Mouse (Mus musculus) midbrain, embryonic 10.5 days (tissue): ENCODE data around the gene Rab6a. TPM values are rescaled to one million over a fixed set of nuclear protein-coding genes. Genes with fewer than 3 reads are reported as not detected.
A peak's percentile ranks its signal among the peaks of the same experiment; 100 is the strongest.
"Not testable (repeated sequence)": the region's sequence is repeated elsewhere in the genome, so short reads cannot be mapped to it uniquely, and the experiment has no call there.

Experiments used
- DNase-seq: peaks from one replicate; pipeline ENCODE4 v3.0.0-alpha.2; 2017; ENCODE audit warnings: low spot score
- H3K27ac ChIP-seq: fragments of 300-500 bp; sonication (generic); replicated peaks from 2 replicates; pipeline ENCODE4 v1.5.1; 2016; ENCODE audit warnings: mild to moderate bottlenecking
- H3K27me3 ChIP-seq: fragments of 300-500 bp; sonication (generic); 2 replicates; pipeline ENCODE4 v1.6.1; 2016; ENCODE audit warnings: low read depth, mild to moderate bottlenecking; ENCODE audit not compliant: poor library complexity, severe bottlenecking
- H3K36me3 ChIP-seq: fragments of 300-500 bp; sonication (generic); 2 replicates; pipeline ENCODE4 v1.6.1; 2016; ENCODE audit warnings: mild to moderate bottlenecking, moderate library complexity
- H3K4me1 ChIP-seq: fragments of 300-500 bp; sonication (generic); 2 replicates; pipeline ENCODE4 v1.6.1; 2016
- H3K4me3 ChIP-seq: fragments of 300-500 bp; sonication (generic); 2 replicates; pipeline ENCODE4 v1.5.1; 2016; ENCODE audit warnings: mild to moderate bottlenecking, moderate library complexity
- H3K9me3 ChIP-seq: fragments of 300-500 bp; sonication (generic); replicated peaks from 2 replicates; pipeline ENCODE4 v1.6.1; 2016; ENCODE audit warnings: mild to moderate bottlenecking
- WGBS: fragments of 180-500 bp; shearing (Covaris S2); methylation state at CpG from one replicate; pipeline ENCODE4 v1.1.7; 2016; 5-methylcytosine and 5-hydroxymethylcytosine counted together
- polyA plus RNA-seq: library from polyadenylated mRNA; unstranded; fragments of >200 nt; fragmentation: Nextera tagmentation; extraction: Ambion mirVana; gene quantifications from 2 replicates; pipeline ENCODE4 v1.2.1, GENCODE M21; 2016

Rab6a gene
- polyA plus RNA-seq, result 98.2 and 105 TPM in 2 replicates

- WGBS, result under 1% methylated on average over 105 of the region's 105 CpGs
- DNase-seq, result peak; percentile 99
- Histone ChIP-seq H3K4me1 (peaks cover 25% of the 10 kb centered on the region), H3K9me3 (no peaks in the 10 kb centered on the region), H3K27me3 (peaks cover 10% of the 10 kb centered on the region; the same call in 1 of the 2 replicates), H3K4me3 (peak within 1 kb of the TSS; percentile 65), H3K27ac (peak within 1 kb of the TSS; percentile 91), H3K36me3 (no peaks in the 10 kb centered on the region)
Measured at GRCm38 (mm10) chr7:100607214-100608129, at the start of gene Rab6a. Gene Rab6a, plus strand, starts transcription at chr7:100607410.

GRCm38 (mm10) chr7:100559331-100559730, 47.9 kb upstream of the Rab6a start:
- H3K4me1 ChIP-seq, result peaks cover 15% of the 10 kb centered on the region
- no peaks in the 10 kb centered on the region for H3K27me3 ChIP-seq
- H3K4me3 ChIP-seq, result no peak overlapping the region
- H3K9me3 ChIP-seq, result no peaks in the 10 kb centered on the region
- 83% methylated on average over 4 of the region's 4 CpGs for WGBS
- no peaks in the 10 kb centered on the region for H3K36me3 ChIP-seq
- no peak overlapping the region for H3K27ac ChIP-seq
- DNase-seq, result no peak

GRCm38 (mm10) chr7:100561861-100562587, 45.2 kb upstream of the Rab6a start:
- H3K27ac ChIP-seq, result 0 out of 2 replicates have a peak overlapping the region, but pooled peaks have one; percentile 52

GRCm38 (mm10) chr7:100567238-100567637, 40.0 kb upstream of the Rab6a start:
- H3K4me3 ChIP-seq, H3K27me3 ChIP-seq, H3K4me1 ChIP-seq, DNase-seq, H3K27ac ChIP-seq, H3K9me3 ChIP-seq: not testable (repeated sequence)
- H3K36me3 ChIP-seq, result peaks cover 22% of the 10 kb centered on the region
- WGBS, result 79% methylated on average over 5 of the region's 5 CpGs

More at GRCm38 (mm10) chr7:100561861-100562587, 45.2 kb upstream of the Rab6a start:
- DNase-seq, result no peak
- H3K4me1 ChIP-seq, result no peaks in the 10 kb centered on the region
- no peak overlapping the region for H3K4me3 ChIP-seq
- WGBS, result 80% methylated on average over 11 of the region's 11 CpGs
- no peaks in the 10 kb centered on the region for H3K27me3 ChIP-seq
- H3K9me3 ChIP-seq, result no peaks in the 10 kb centered on the region
- peaks cover 8% of the 10 kb centered on the region; the same call in 1 of the 2 replicates for H3K36me3 ChIP-seq

GRCm38 (mm10) chr7:100569907-100570306, 37.3 kb upstream of the Rab6a start:
- Histone ChIP-seq H3K27me3 (no peaks in the 10 kb centered on the region), H3K27ac (no peak overlapping the region), H3K4me3 (no peak overlapping the region), H3K4me1 (peaks cover 7% of the 10 kb centered on the region), H3K36me3 (peaks cover 17% of the 10 kb centered on the region), H3K9me3 (no peaks in the 10 kb centered on the region)
- DNase-seq, result no peak

GRCm38 (mm10) chr7:100570930-100571715, 36.1 kb upstream of the Rab6a start:
- no peaks in the 10 kb centered on the region for H3K9me3 ChIP-seq
- WGBS, result 92% methylated on average over 3 of the region's 3 CpGs
- no peak overlapping the region for H3K4me3 ChIP-seq
- H3K4me1 ChIP-seq, result peaks cover 7% of the 10 kb centered on the region
- no peaks in the 10 kb centered on the region for H3K27me3 ChIP-seq
- no peak overlapping the region for H3K27ac ChIP-seq
- DNase-seq, result no peak
- H3K36me3 ChIP-seq, result peaks cover 14% of the 10 kb centered on the region

- 83% methylated on average over 4 of the region's 4 CpGs for WGBS
- no peak for DNase-seq
- Histone ChIP-seq H3K4me1 (peaks cover 7% of the 10 kb centered on the region), H3K27me3 (no peaks in the 10 kb centered on the region), H3K36me3 (peaks cover 14% of the 10 kb centered on the region), H3K9me3 (no peaks in the 10 kb centered on the region), H3K27ac (no peak overlapping the region), H3K4me3 (no peak overlapping the region)
Measured at GRCm38 (mm10) chr7:100572061-100572460, 35.1 kb upstream of the Rab6a start.

GRCm38 (mm10) chr7:100572704-100573103, 34.5 kb upstream of the Rab6a start:
- H3K36me3 ChIP-seq, result peaks cover 8% of the 10 kb centered on the region; the same call in 1 of the 2 replicates
- no peak for DNase-seq
- H3K9me3 ChIP-seq, result no peaks in the 10 kb centered on the region
- peaks cover 7% of the 10 kb centered on the region for H3K4me1 ChIP-seq
- H3K27me3 ChIP-seq, result no peaks in the 10 kb centered on the region
- H3K4me3 ChIP-seq, result no peak overlapping the region
- H3K27ac ChIP-seq, result no peak overlapping the region
- WGBS, result 82% methylated on average over 4 of the region's 4 CpGs

- H3K36me3 ChIP-seq, result no peaks in the 10 kb centered on the region
- no peaks in the 10 kb centered on the region for H3K27me3 ChIP-seq
- H3K9me3 ChIP-seq, result no peaks in the 10 kb centered on the region
- H3K27ac ChIP-seq, result no peak overlapping the region
- no peak for DNase-seq
- H3K4me3 ChIP-seq, result no peak overlapping the region
- WGBS, result 73% methylated on average over 2 of the region's 2 CpGs
- peaks cover 8% of the 10 kb centered on the region for H3K4me1 ChIP-seq
Measured at GRCm38 (mm10) chr7:100578794-100579193, 28.4 kb upstream of the Rab6a start.

- no peak for DNase-seq
- no peak overlapping the region for H3K27ac ChIP-seq
- no peaks in the 10 kb centered on the region for H3K36me3 ChIP-seq
- peaks cover 8% of the 10 kb centered on the region for H3K4me1 ChIP-seq
- 41% methylated on average over 7 of the region's 7 CpGs for WGBS
- H3K4me3 ChIP-seq, result peak overlapping the region; percentile 70
- no peaks in the 10 kb centered on the region for H3K27me3 ChIP-seq
- no peaks in the 10 kb centered on the region for H3K9me3 ChIP-seq
Measured at GRCm38 (mm10) chr7:100582235-100582634, 25.0 kb upstream of the Rab6a start.

GRCm38 (mm10) chr7:100582727-100583236, 24.4 kb upstream of the Rab6a start:
- Histone ChIP-seq H3K27ac (peak overlapping the region; percentile 96), H3K27me3 (no peaks in the 10 kb centered on the region), H3K4me3 (peak overlapping the region; percentile 70), H3K4me1 (peaks cover 8% of the 10 kb centered on the region), H3K36me3 (no peaks in the 10 kb centered on the region), H3K9me3 (no peaks in the 10 kb centered on the region)
- peak; percentile 88 for DNase-seq
- under 1% methylated on average over 31 of the region's 31 CpGs for WGBS

- Histone ChIP-seq H3K4me1 (peaks cover 14% of the 10 kb centered on the region; the same call in 1 of the 2 replicates), H3K9me3 (no peaks in the 10 kb centered on the region), H3K36me3 (no peaks in the 10 kb centered on the region), H3K27ac (no peak overlapping the region), H3K27me3 (no peaks in the 10 kb centered on the region), H3K4me3 (no peak overlapping the region)
- no peak for DNase-seq
- 81% methylated on average over 1 of the region's 1 CpGs for WGBS
Measured at GRCm38 (mm10) chr7:100589816-100590215, 17.4 kb upstream of the Rab6a start.
